Mouse (Mus musculus) heart, embryonic 13.5 days (tissue): ENCODE results near the gene Rchy1. TPM values are rescaled to one million over a fixed set of nuclear protein-coding genes. Genes with fewer than 3 reads are reported as not detected.

Experiments used
- ATAC-seq: fragments of 200-750 bp; cut with Nextera tagmentation; 2 replicates; pipeline ENCODE4 v1.8.0; 2017; ENCODE audit warnings: moderate TSS enrichment; ENCODE audit not compliant: insufficient number of reproducible peaks, low FRiP score, low TSS enrichment; ENCODE audit errors: extremely low read depth
- H3K27ac ChIP-seq: fragments of 300-500 bp; sonication (generic); replicated peaks from 2 replicates; pipeline ENCODE4 v1.5.1; 2015; ENCODE audit warnings: moderate library complexity, mild to moderate bottlenecking, inconsistent platforms
- H3K27me3 ChIP-seq: fragments of 300-500 bp; sonication (generic); replicated peaks from 2 replicates; pipeline ENCODE4 v1.6.1; 2015; ENCODE audit warnings: mild to moderate bottlenecking, inconsistent platforms
- H3K36me3 ChIP-seq: fragments of 300-500 bp; sonication (generic); 2 replicates; pipeline ENCODE4 v1.6.1; 2015; ENCODE audit warnings: mild to moderate bottlenecking, inconsistent platforms
- H3K4me1 ChIP-seq: fragments of 300-500 bp; sonication (generic); 2 replicates; pipeline ENCODE4 v1.6.1; 2015; ENCODE audit warnings: inconsistent platforms
- H3K4me2 ChIP-seq: fragments of 300-500 bp; sonication (generic); 2 replicates; pipeline ENCODE4 v1.6.1; 2015; ENCODE audit warnings: inconsistent platforms, mild to moderate bottlenecking, moderate library complexity
- H3K4me3 ChIP-seq: fragments of 300-500 bp; sonication (generic); 2 replicates; pipeline ENCODE4 v1.5.1; 2015; ENCODE audit warnings: moderate library complexity, mild to moderate bottlenecking, inconsistent platforms
- H3K9ac ChIP-seq: fragments of 300-500 bp; sonication (generic); 2 replicates; pipeline ENCODE4 v1.6.1; 2015; ENCODE audit warnings: inconsistent platforms, mild to moderate bottlenecking, moderate library complexity
- H3K9me3 ChIP-seq: fragments of 300-500 bp; sonication (generic); 2 replicates; pipeline ENCODE4 v1.6.1; 2016; ENCODE audit warnings: inconsistent platforms
- WGBS: fragments of 180-500 bp; shearing (Covaris S2); methylation state at CpG from one replicate; pipeline ENCODE4 v1.1.7; 2015; ENCODE audit warnings: mixed read lengths; 5-methylcytosine and 5-hydroxymethylcytosine counted together
- polyA plus RNA-seq: library from polyadenylated mRNA; unstranded; fragments of >200 nt; fragmentation: Nextera tagmentation; extraction: Ambion mirVana; gene quantifications from 2 replicates; pipeline ENCODE4 v1.2.1, GENCODE M21; 2015

Rchy1 gene
- polyA plus RNA-seq, 1 experiment from 2014 or later: 57.6 TPM

GRCm38 (mm10) chr5:91985721-91986120 is 22.9 kb upstream of the Rchy1 start:
- H3K4me2 ChIP-seq: no peak overlapping the region
- H3K9ac ChIP-seq: no peak overlapping the region
- no peak overlapping the region for H3K4me3 ChIP-seq
- 70% methylated on average over 2 of the region's 2 CpGs for WGBS
- H3K9me3 ChIP-seq: no peaks in the 10 kb centered on the region
- no peaks in the 10 kb centered on the region for H3K27me3 ChIP-seq
- ATAC-seq: no peak
- no peaks in the 10 kb centered on the region for H3K36me3 ChIP-seq
- H3K4me1 ChIP-seq: no peaks in the 10 kb centered on the region
- H3K27ac ChIP-seq: no peak overlapping the region

GRCm38 (mm10) chr5:91983490-91983889 is 20.6 kb upstream of the Rchy1 start:
- Histone ChIP-seq H3K4me3 (no peak overlapping the region), H3K4me1 (no peaks in the 10 kb centered on the region), H3K27me3 (no peaks in the 10 kb centered on the region), H3K4me2 (no peak overlapping the region), H3K9me3 (no peaks in the 10 kb centered on the region), H3K27ac (no peak overlapping the region), H3K9ac (no peak overlapping the region), H3K36me3 (no peaks in the 10 kb centered on the region)
- 68% methylated on average over 2 of the region's 2 CpGs for WGBS
- ATAC-seq: no peak

- no peak overlapping the region for H3K4me3 ChIP-seq
- no peak for ATAC-seq
- H3K36me3 ChIP-seq: no peaks in the 10 kb centered on the region
- H3K9me3 ChIP-seq: no peaks in the 10 kb centered on the region
- no peak overlapping the region for H3K9ac ChIP-seq
- no peak overlapping the region for H3K4me2 ChIP-seq
- H3K4me1 ChIP-seq: no peaks in the 10 kb centered on the region
- no peaks in the 10 kb centered on the region for H3K27me3 ChIP-seq
- no peak overlapping the region for H3K27ac ChIP-seq
- WGBS: 82% methylated on average over 11 of the region's 11 CpGs
Observed at GRCm38 (mm10) chr5:91981176-91981840, 18.4 kb upstream of the Rchy1 start.

- H3K4me3 ChIP-seq: no peak overlapping the region
- H3K36me3 ChIP-seq: no peaks in the 10 kb centered on the region
- 66% methylated on average over 2 of the region's 2 CpGs for WGBS
- H3K4me1 ChIP-seq: no peaks in the 10 kb centered on the region
- H3K4me2 ChIP-seq: no peak overlapping the region
- no peaks in the 10 kb centered on the region for H3K27me3 ChIP-seq
- no peak overlapping the region for H3K9ac ChIP-seq
- no peak for ATAC-seq
- no peaks in the 10 kb centered on the region for H3K9me3 ChIP-seq
- no peak overlapping the region for H3K27ac ChIP-seq
Observed at GRCm38 (mm10) chr5:91977397-91977770, 14.5 kb upstream of the Rchy1 start.

GRCm38 (mm10) chr5:91976566-91977396 is 13.9 kb upstream of the Rchy1 start:
- no peaks in the 10 kb centered on the region for H3K36me3 ChIP-seq
- H3K4me1 ChIP-seq: no peaks in the 10 kb centered on the region
- no peak overlapping the region for H3K9ac ChIP-seq
- no peak overlapping the region for H3K27ac ChIP-seq
- no peak for ATAC-seq
- H3K4me3 ChIP-seq: no peak overlapping the region
- no peaks in the 10 kb centered on the region for H3K9me3 ChIP-seq
- H3K4me2 ChIP-seq: no peak overlapping the region
- no peaks in the 10 kb centered on the region for H3K27me3 ChIP-seq
- WGBS: 73% methylated on average over 10 of the region's 10 CpGs

GRCm38 (mm10) chr5:91975758-91976157 is 12.9 kb upstream of the Rchy1 start:
- WGBS: 79% methylated on average over 9 of the region's 9 CpGs
- ATAC-seq: no peak
- Histone ChIP-seq H3K27ac (no peak overlapping the region), H3K4me1 (no peaks in the 10 kb centered on the region), H3K36me3 (no peaks in the 10 kb centered on the region), H3K4me2 (no peak overlapping the region), H3K4me3 (no peak overlapping the region), H3K9ac (no peak overlapping the region), H3K9me3 (no peaks in the 10 kb centered on the region), H3K27me3 (no peaks in the 10 kb centered on the region)

- Histone ChIP-seq H3K4me3 (no peak overlapping the region), H3K27ac (no peak overlapping the region), H3K9me3 (no peaks in the 10 kb centered on the region), H3K9ac (no peak overlapping the region), H3K36me3 (peaks cover 6% of the 10 kb centered on the region; the same call in 1 of the 2 replicates), H3K4me1 (no peaks in the 10 kb centered on the region), H3K27me3 (no peaks in the 10 kb centered on the region), H3K4me2 (no peak overlapping the region)
- 86% methylated on average over 7 of the region's 7 CpGs for WGBS
- no peak for ATAC-seq
Observed at GRCm38 (mm10) chr5:91974002-91974401, 11.1 kb upstream of the Rchy1 start.

- no peak overlapping the region for H3K9ac ChIP-seq
- H3K4me2 ChIP-seq: no peak overlapping the region
- no peaks in the 10 kb centered on the region for H3K4me1 ChIP-seq
- H3K4me3 ChIP-seq: no peak overlapping the region
- H3K9me3 ChIP-seq: no peaks in the 10 kb centered on the region
- no peak overlapping the region for H3K27ac ChIP-seq
- H3K36me3 ChIP-seq: peaks cover 9% of the 10 kb centered on the region; the same call in 1 of the 2 replicates
- no peak for ATAC-seq
- H3K27me3 ChIP-seq: no peaks in the 10 kb centered on the region
- WGBS: 79% methylated on average over 3 of the region's 3 CpGs
Observed at GRCm38 (mm10) chr5:91972046-91972445, 9.2 kb upstream of the Rchy1 start.

GRCm38 (mm10) chr5:91962259-91962638 is 619 bp downstream of the Rchy1 start:
- H3K4me2 ChIP-seq: peak overlapping the region; percentile 77
- H3K9ac ChIP-seq: peak overlapping the region; percentile 89
- peak overlapping the region; percentile 88 for H3K4me3 ChIP-seq
- peak overlapping the region; percentile 99 for H3K27ac ChIP-seq
- under 1% methylated on average over 14 of the region's 14 CpGs for WGBS
- peaks cover 16% of the 10 kb centered on the region for H3K36me3 ChIP-seq
- peaks cover 39% of the 10 kb centered on the region for H3K4me1 ChIP-seq
- no peaks in the 10 kb centered on the region for H3K27me3 ChIP-seq
- no peak for ATAC-seq
- no peaks in the 10 kb centered on the region for H3K9me3 ChIP-seq

- Histone ChIP-seq H3K36me3 (peaks cover 23% of the 10 kb centered on the region), H3K4me1 (peaks cover 39% of the 10 kb centered on the region), H3K4me3 (peak overlapping the region; percentile 88), H3K4me2 (peak overlapping the region; percentile 77), H3K9ac (peak overlapping the region; percentile 89), H3K9me3 (no peaks in the 10 kb centered on the region), H3K27ac (peak overlapping the region; percentile 99), H3K27me3 (no peaks in the 10 kb centered on the region)
- WGBS: 66% methylated on average over 1 of the region's 1 CpGs
- ATAC-seq: no peak
Observed at GRCm38 (mm10) chr5:91961370-91961769, 1.5 kb downstream of the Rchy1 start.

GRCm38 (mm10) chr5:91960606-91961254 is 2.1 kb downstream of the Rchy1 start:
- no peak for ATAC-seq
- Histone ChIP-seq H3K4me1 (peaks cover 39% of the 10 kb centered on the region), H3K9ac (peak overlapping the region; percentile 89), H3K36me3 (peaks cover 26% of the 10 kb centered on the region), H3K9me3 (no peaks in the 10 kb centered on the region), H3K27me3 (no peaks in the 10 kb centered on the region), H3K4me3 (peak overlapping the region; percentile 88), H3K4me2 (peak overlapping the region; percentile 77), H3K27ac (peak overlapping the region; percentile 99)
- WGBS: 33% methylated on average over 3 of the region's 3 CpGs
